Mouse (Mus musculus) bone marrow macrophage, adult 2 months (primary cell): ENCODE measurements around the gene Hist2h2ac.

Experiments
- CTCF ChIP-seq: IDR thresholded peaks from 2 replicates; pipeline ENCODE4 v1.5.1; 2012; ENCODE audit warnings: low read depth, mild to moderate bottlenecking, low read length, moderate library complexity
- POLR2A ChIP-seq: IDR thresholded peaks from 2 replicates; pipeline ENCODE4 v1.6.1; 2012; ENCODE audit warnings: mild to moderate bottlenecking, low read depth, low read length, borderline replicate concordance

- TF ChIP-seq CTCF (no peak), POLR2A (no peak)
These were observed 20.1 kb upstream of the Hist2h2ac start for GRCm38 (mm10) chr3:96240799-96241197.
